Mouse (Mus musculus): ENCODE measurements at regions not wholly inside any gene's neighbourhood (a gene's known extent, or its start where the extent isn't known, plus 50 kb on each side); places are given as distances from the start of the nearest gene placed in this dataset.

DNA sequence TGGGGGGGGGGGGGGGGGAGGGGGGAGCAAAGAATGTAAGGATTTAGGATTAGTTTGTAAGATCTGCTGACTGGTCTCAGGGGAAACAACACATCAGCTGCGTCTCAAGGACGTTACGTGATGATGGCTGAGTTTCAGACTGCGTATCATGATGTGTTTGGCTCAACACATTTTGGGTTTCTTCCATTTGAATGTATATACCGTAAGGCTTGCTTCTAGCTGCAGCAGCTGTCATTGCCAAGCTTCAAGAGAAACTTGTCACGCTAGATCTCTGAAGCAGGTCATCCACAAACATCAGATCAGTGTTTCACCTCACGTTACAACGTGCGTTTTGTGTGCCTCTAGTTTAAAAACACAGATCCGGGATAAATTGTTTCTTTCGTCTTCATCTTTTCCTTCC lies 123.6 kb upstream of the Pum3 start:
- no peaks in the 10 kb centered on the region for H3K27me3 ChIP-seq (ENCODE audit: insufficient read depth, low read length)
- no peak overlapping the region for H3K27ac ChIP-seq
- ATAC-seq (replicated peaks; ENCODE audit: low FRiP score, low read depth), result no peak
- TF ChIP-seq CTCF (IDR thresholded peaks at IDR 0.05; ENCODE audit: low read depth), result no peak
- no peaks in the 10 kb centered on the region for H3K4me1 ChIP-seq (replicated peaks; ENCODE audit: insufficient read depth, low read length)
- no peaks in the 10 kb centered on the region for H3K9me3 ChIP-seq (replicated peaks; ENCODE audit: low read length)
- H3K4me3 ChIP-seq (replicated peaks; ENCODE audit: low read depth, low read length), result no peak overlapping the region
- no peak overlapping the region for H3K9ac ChIP-seq (ENCODE audit: low read depth, low read length)
- no peak overlapping the region for H3K4me2 ChIP-seq (ENCODE audit: low read length)
- DNase-seq (ENCODE audit: low spot score), result no peak
- no peaks in the 10 kb centered on the region for H3K36me3 ChIP-seq (ENCODE audit: insufficient read depth, low read length)
- WGBS, result 77% methylated on average over 11 of the region's 11 CpGs

DNA sequence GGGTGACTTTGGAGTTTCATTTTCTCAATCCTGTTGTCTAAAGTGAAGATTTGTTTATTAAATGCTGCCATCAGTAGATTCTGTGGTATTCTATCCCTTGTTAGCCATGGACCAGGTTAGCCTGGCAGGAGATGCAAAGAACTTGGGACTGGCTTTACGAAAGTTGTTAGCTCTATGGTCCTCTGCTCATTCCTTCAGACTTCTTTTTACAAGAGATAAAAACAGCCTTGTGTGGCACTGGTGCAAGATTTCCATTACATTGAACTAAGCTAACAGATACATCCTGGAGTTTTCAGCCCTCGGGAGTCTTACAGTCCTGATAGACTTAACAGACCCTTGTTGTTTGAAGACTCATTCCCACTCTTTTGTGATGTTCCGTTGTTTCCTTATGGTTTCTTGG lies 108.1 kb upstream of the Pum3 start:
- 87% methylated on average over 3 of the region's 3 CpGs for WGBS
- TF ChIP-seq CTCF (IDR thresholded peaks at IDR 0.05; ENCODE audit: low read depth), result no peak
- no peak overlapping the region for H3K4me2 ChIP-seq (ENCODE audit: low read length)
- DNase-seq (ENCODE audit: low spot score) (no peak), ATAC-seq (replicated peaks; ENCODE audit: low FRiP score, low read depth) (no peak)
- H3K9me3 ChIP-seq (replicated peaks; ENCODE audit: low read length), result no peaks in the 10 kb centered on the region
- no peaks in the 10 kb centered on the region for H3K36me3 ChIP-seq (ENCODE audit: insufficient read depth, low read length)
- H3K27me3 ChIP-seq (ENCODE audit: insufficient read depth, low read length), result no peaks in the 10 kb centered on the region
- H3K4me3 ChIP-seq (replicated peaks; ENCODE audit: low read depth, low read length), result no peak overlapping the region
- no peaks in the 10 kb centered on the region for H3K4me1 ChIP-seq (replicated peaks; ENCODE audit: insufficient read depth, low read length)
- H3K9ac ChIP-seq (ENCODE audit: low read depth, low read length), result no peak overlapping the region
- no peak overlapping the region for H3K27ac ChIP-seq

DNA sequence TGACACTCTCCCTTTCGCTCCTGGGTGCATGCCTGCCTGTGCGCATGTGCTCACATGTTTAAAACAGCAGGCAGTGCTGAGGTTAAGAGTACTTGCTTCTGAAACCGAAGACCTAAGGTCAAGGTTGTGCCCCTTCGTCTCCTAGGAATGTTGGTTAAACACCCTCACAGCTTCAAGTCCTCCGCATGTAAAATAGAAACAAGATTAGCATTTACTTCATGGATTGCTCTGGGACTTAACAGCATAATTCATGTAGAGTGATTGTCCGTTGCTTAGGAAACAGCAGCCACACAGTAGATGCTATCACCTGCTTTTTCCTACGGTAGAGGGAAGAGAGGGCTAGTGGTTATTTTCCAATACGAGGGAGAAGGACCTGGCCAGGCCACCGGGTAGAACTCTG lies 107.4 kb upstream of the Pum3 start:
- Histone ChIP-seq H3K9ac (ENCODE audit: low read depth, low read length) (no peak overlapping the region), H3K36me3 (ENCODE audit: insufficient read depth, low read length) (no peaks in the 10 kb centered on the region), H3K27me3 (ENCODE audit: insufficient read depth, low read length) (no peaks in the 10 kb centered on the region), H3K4me1 (replicated peaks; ENCODE audit: insufficient read depth, low read length) (no peaks in the 10 kb centered on the region), H3K4me3 (replicated peaks; ENCODE audit: low read depth, low read length) (no peak overlapping the region), H3K4me2 (ENCODE audit: low read length) (no peak overlapping the region), H3K27ac (no peak overlapping the region), H3K9me3 (replicated peaks; ENCODE audit: low read length) (no peaks in the 10 kb centered on the region)
- WGBS, result 58% methylated on average over 9 of the region's 9 CpGs
- DNase-seq (ENCODE audit: low spot score) (no peak), ATAC-seq (replicated peaks; ENCODE audit: low FRiP score, low read depth) (no peak)
- no peak for TF ChIP-seq CTCF (IDR thresholded peaks at IDR 0.05; ENCODE audit: low read depth)

DNA sequence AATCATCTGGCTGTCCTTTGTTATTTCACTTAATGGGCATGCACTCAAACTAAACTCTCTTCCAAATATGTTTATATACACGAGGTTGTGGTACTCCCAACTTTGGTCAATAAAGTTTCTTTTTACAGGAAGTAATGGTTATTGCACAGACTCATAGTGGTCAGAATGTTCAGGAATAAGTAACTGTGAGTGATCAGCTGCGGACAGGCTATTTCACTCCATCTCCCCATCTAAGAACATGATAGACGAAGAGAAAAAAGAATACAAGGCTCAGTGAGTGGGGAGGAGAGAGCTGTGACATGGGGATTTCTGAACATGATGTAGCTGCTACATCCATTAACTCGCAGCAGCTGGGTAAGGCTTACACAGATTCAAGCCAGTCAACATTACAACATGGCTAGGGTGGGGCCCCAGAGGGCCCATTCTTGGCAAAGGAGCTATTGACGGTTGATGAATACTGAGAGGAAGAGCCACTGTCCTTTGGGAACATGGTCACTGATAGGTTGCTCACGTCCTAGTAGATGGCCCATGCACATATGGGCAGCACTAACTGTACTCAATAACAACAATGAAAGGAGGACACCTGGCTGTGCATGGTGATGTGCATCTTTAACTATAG lies 98.4 kb upstream of the Pum3 start:
- ATAC-seq (replicated peaks; ENCODE audit: low FRiP score, low read depth), result no peak

DNA sequence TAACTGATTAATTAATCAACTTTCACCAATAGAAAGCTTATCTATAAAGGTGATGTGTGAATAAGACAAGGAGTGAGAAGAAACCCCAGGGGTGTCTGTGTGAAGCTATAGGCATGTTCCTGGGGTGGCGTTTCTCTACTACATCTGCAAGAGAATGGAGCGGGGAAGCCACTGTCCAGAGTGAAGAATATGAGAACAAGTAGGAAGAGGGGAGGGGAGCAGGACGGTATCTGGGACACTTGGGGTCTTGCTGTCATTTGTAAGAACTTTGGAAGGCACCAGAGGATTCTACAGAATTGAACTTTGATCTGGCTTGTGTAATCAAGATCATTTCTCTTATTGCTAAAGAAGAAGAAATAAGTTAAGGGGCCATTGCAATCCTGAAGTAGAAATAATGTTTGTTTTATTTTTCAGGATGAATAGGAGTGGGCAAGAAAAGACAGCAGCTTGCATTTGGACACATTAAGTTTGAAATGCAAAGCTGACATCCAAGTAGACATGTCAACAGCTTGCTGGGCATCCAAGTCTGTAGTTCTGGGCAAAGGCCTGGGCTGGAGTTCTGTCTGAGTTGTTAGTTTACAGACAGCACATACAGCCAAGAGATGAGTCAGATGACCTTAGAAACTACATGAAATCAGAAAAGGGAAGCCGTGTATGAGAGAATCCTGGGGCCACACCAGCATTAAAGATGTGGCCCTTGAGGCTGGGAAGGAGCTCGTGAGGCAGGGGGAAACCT lies 89.9 kb upstream of the Pum3 start:
- 79% methylated on average over 5 of the region's 5 CpGs for WGBS
- Histone ChIP-seq H3K27me3 (ENCODE audit: insufficient read depth, low read length) (no peaks in the 10 kb centered on the region), H3K4me3 (replicated peaks; ENCODE audit: low read depth, low read length) (no peak overlapping the region), H3K27ac (no peak overlapping the region), H3K9me3 (replicated peaks; ENCODE audit: low read length) (no peaks in the 10 kb centered on the region), H3K36me3 (ENCODE audit: insufficient read depth, low read length) (no peaks in the 10 kb centered on the region), H3K4me2 (ENCODE audit: low read length) (no peak overlapping the region), H3K9ac (ENCODE audit: low read depth, low read length) (no peak overlapping the region), H3K4me1 (replicated peaks; ENCODE audit: insufficient read depth, low read length) (no peaks in the 10 kb centered on the region)
- ATAC-seq (replicated peaks; ENCODE audit: low FRiP score, low read depth) (no peak), DNase-seq (ENCODE audit: low spot score) (no peak)
- no peak for TF ChIP-seq CTCF (IDR thresholded peaks at IDR 0.05; ENCODE audit: low read depth)

More for the DNA sequence above, 98.4 kb upstream of the Pum3 start:
- no peak for DNase-seq (ENCODE audit: low spot score)
- no peaks in the 10 kb centered on the region for H3K36me3 ChIP-seq (ENCODE audit: insufficient read depth, low read length)
- H3K4me3 ChIP-seq (replicated peaks; ENCODE audit: low read depth, low read length), result no peak overlapping the region
- 87% methylated on average over 6 of the region's 6 CpGs for WGBS
- no peak for TF ChIP-seq CTCF (IDR thresholded peaks at IDR 0.05; ENCODE audit: low read depth)
- H3K4me1 ChIP-seq (replicated peaks; ENCODE audit: insufficient read depth, low read length), result no peaks in the 10 kb centered on the region
- H3K9me3 ChIP-seq (replicated peaks; ENCODE audit: low read length), result no peaks in the 10 kb centered on the region
- H3K27me3 ChIP-seq (ENCODE audit: insufficient read depth, low read length), result no peaks in the 10 kb centered on the region
- no peak overlapping the region for H3K4me2 ChIP-seq (ENCODE audit: low read length)
- H3K9ac ChIP-seq (ENCODE audit: low read depth, low read length), result no peak overlapping the region
- H3K27ac ChIP-seq, result no peak overlapping the region

DNA sequence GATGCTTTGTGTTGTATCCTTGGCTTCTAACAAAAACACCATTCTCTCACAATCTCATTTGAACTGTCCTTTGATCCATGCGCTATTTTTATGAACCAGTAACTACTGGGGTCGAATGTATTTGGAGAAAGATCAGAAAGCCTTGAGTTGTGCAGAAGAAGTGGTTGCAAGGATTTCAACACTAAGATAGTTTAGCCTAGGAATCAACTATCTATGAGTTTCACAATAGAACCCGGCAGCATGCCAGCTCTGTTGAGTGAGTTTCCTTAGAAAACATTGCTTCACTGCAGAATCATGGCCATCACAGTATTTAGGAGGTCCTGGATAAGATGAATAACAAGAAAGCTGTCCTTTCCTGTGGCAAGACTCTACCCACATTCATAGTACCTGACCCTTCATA lies 84.6 kb upstream of the Pum3 start:
- H3K27me3 ChIP-seq (ENCODE audit: insufficient read depth, low read length), result no peaks in the 10 kb centered on the region
- no peak for DNase-seq (ENCODE audit: low spot score)
- no peaks in the 10 kb centered on the region for H3K4me1 ChIP-seq (replicated peaks; ENCODE audit: insufficient read depth, low read length)
- no peak overlapping the region for H3K4me3 ChIP-seq (replicated peaks; ENCODE audit: low read depth, low read length)
- no peak overlapping the region for H3K27ac ChIP-seq
- no peak overlapping the region for H3K4me2 ChIP-seq (ENCODE audit: low read length)
- ATAC-seq (replicated peaks; ENCODE audit: low FRiP score, low read depth), result no peak
- no peak overlapping the region for H3K9ac ChIP-seq (ENCODE audit: low read depth, low read length)
- no peak for TF ChIP-seq CTCF (IDR thresholded peaks at IDR 0.05; ENCODE audit: low read depth)
- H3K9me3 ChIP-seq (replicated peaks; ENCODE audit: low read length), result no peaks in the 10 kb centered on the region
- H3K36me3 ChIP-seq (ENCODE audit: insufficient read depth, low read length), result no peaks in the 10 kb centered on the region
- WGBS, result 76% methylated on average over 3 of the region's 3 CpGs
